Mouse (Mus musculus) lung, adult 2 months (tissue): ENCODE measurements around the gene Inpp5e.

Experiments used
- CTCF ChIP-seq: fragments of 200-500 bp; IDR thresholded peaks from 2 replicates; pipeline ENCODE4 v1.5.1; 2011; ENCODE audit warnings: mild to moderate bottlenecking, low read length, control low read depth; ENCODE audit not compliant: insufficient read depth
- POLR2A ChIP-seq: fragments of 200-500 bp; IDR thresholded peaks from 2 replicates; pipeline ENCODE4 v1.6.1; 2011; ENCODE audit warnings: low read depth, mild to moderate bottlenecking, control low read depth, low read length, borderline replicate concordance; ENCODE audit errors: extremely low read depth

- TF ChIP-seq POLR2A (no peak), CTCF (no peak)
Observed at GRCm38 (mm10) chr2:26388682-26389153, 20.3 kb downstream of the Inpp5e start.
